Mouse (Mus musculus): ENCODE data around the gene Cfap61.
"Not testable (repeated sequence)": the region's sequence is repeated elsewhere in the genome, so short reads cannot be mapped to it uniquely, and the experiment has no call there.

Cfap61 gene

DNA sequence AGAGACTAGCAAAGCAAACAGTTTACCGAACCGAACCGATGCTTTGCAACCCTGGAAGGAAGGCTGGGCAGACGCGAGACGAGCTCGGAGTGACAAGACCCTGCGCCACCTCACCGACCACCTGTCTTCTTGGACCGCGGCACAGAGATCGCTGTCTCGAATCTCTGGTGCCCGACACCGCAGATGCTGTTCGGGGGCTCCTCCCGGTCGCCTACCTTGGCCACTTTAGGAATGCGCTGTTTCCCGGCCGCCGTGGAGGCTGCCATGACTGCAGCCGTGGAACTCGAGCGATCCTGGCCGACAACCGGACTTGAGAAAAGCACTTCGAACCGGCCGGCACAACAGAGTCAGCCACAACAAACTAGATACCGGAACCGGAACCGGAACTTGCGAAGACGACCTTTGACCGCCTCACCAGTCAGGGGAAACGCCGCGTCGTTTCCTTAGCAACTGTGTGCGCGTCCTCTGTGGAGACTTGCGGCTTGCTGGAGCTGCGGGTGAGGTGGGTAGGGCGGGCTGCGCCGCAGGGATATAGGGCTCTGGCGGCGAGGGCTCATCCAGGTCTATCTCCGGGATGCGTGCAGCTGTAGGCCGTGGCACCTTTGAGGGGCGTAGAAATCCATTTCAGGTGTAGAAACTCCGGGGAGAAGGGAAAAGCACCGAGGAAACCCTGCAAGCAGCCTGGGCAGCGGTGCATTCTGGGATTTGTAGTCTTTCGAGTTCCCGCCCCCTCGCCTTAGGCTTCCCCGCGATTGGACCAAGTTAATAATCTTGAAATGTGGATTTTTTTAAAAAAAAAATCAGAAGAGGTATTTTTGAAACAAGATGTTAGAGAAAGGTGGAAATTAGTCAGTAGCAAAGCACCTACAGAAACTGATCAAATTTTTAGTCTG lies at the start of gene Cfap61, which contains the start of gene Crnkl1:
TSS of gene Cfap61 (plus strand) at position 446 of the 893 bp plus-strand sequence.
TSS of gene Crnkl1 (minus strand) at position 676 of the 893 bp plus-strand sequence.
- DNase-seq (ENCODE audit: extremely low read depth, low read depth, low spot score) = peak; percentile 46

GRCm38 (mm10) chr2:145884913-145885785 lies 49.4 kb upstream of the Cfap61 start:
- DNase-seq (ENCODE audit: extremely low read depth, low read depth, low spot score) = no peak

DNA sequence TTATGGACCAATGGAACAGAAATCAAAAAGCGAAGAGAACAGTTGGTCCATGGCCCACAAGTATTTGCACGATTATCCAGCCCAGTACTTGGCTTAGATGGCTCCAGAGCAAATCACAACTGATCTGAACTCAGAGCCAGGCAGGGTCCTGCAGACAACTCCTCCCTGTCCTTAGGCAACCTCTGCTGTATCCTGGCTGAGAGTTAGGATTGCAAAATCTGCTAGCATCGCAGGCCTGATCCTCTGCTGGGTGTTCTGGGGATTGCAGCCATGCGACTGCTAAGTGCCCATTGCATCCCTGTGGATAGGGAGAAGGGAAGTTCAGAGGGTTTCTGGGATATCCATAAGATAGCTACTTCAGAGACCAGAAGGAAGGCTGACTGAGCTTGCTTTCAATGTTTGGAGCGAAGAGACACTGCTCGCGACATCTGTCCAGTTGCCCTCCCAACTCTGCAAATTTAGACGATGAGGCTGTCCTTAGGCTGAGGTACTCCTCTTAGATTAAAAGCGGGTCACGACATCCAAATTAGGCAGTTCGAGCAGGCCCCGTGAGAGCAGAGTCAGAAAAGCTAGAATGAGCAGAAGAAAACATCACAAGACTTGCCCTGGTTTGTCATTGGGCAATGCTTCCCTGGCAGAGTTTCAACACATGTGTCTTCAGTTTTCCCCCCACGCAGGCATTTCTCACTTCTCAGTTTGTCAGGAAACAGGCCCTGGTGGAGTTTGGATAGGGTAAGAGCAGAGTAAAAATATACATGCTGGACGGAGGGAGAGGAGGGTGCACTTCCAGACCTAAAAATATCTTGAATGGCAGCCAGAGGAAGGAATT lies 46.4 kb upstream of the Cfap61 start:
- peak; percentile 81 for DNase-seq (ENCODE audit: extremely low read depth, low read depth, low spot score)

- no peak for DNase-seq (ENCODE audit: extremely low read depth, low read depth, low spot score)
Observed at GRCm38 (mm10) chr2:145888766-145889480, 45.7 kb upstream of the Cfap61 start.

GRCm38 (mm10) chr2:145890571-145890970 lies 44.0 kb upstream of the Cfap61 start:
- DNase-seq (ENCODE audit: extremely low read depth, low read depth, low spot score) = no peak

DNA sequence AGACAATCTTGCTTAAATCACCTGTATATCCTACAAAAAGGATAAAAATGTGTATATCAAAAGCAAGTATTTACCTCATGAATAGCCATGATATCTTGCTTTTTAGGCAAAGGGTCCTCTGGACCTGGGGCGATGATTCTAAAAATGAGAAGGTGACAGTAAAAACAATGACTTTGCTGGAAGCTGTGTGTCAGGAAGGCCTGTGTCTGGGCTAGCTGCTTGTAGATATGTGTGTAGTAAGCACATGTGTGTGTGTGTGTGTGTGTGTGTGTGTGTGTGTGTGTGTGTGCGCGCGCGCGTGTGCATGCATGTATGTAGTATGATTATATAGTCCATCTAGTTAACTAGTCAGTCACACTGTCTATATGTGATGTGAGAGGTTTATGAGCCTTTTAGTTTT lies 40.8 kb upstream of the Cfap61 start:
- no peak for DNase-seq (ENCODE audit: extremely low read depth, low read depth, low spot score)

- DNase-seq (ENCODE audit: extremely low read depth, low read depth, low spot score) = no peak
Observed at GRCm38 (mm10) chr2:145898106-145898505, 36.5 kb upstream of the Cfap61 start.

- not testable (repeated sequence) for DNase-seq (ENCODE audit: extremely low read depth, low read depth, low spot score)
Observed at GRCm38 (mm10) chr2:145900318-145900717, 34.3 kb upstream of the Cfap61 start.

GRCm38 (mm10) chr2:145901861-145902260 lies 32.7 kb upstream of the Cfap61 start, which contains the start of gene Naa20:
TSS of gene Naa20 (plus strand) at chr2:145902099.
- no peak for DNase-seq (ENCODE audit: extremely low read depth, low read depth, low spot score)

DNA sequence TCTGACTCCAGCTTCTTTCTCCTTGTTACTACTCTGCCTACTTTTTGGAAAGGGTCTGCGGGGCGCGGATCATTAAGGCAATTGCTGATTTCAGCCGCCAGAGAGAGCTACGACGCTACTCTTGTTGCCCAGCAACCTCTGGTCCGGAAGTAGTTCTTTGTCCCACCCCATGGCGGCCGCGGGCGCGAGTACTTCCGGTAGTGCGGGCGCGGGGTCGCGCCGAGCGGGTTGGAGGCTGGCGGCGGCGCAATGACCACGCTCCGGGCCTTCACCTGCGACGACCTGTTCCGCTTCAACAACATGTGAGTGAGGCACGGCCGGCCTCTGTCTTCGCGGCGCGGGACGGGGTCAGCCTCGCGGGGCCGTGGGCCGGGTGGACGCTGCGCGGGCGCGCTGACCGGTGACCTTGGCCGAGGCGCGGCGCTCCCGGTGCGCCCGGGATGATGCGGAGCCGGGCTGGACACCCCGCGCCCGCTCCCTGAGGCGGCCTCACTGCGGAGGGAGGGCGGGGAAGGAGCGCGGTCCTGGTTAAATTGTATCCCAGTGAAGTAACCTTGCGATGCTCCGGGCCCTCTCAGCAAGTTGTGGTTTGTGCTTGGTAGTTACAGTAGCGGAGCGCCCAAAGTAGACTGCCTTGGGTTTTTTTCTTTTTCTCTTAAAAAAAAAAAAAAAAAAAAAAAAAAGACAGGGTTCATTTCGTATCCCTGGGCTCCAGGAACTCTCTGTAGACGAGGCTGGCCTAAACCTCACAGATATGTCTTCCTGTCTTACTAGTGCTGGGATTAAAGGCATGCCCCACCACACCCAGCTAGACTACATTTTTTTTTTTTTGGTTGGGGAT lies 31.3 kb upstream of the Cfap61 start:
- no peak for DNase-seq (ENCODE audit: extremely low read depth, low read depth, low spot score)

DNA sequence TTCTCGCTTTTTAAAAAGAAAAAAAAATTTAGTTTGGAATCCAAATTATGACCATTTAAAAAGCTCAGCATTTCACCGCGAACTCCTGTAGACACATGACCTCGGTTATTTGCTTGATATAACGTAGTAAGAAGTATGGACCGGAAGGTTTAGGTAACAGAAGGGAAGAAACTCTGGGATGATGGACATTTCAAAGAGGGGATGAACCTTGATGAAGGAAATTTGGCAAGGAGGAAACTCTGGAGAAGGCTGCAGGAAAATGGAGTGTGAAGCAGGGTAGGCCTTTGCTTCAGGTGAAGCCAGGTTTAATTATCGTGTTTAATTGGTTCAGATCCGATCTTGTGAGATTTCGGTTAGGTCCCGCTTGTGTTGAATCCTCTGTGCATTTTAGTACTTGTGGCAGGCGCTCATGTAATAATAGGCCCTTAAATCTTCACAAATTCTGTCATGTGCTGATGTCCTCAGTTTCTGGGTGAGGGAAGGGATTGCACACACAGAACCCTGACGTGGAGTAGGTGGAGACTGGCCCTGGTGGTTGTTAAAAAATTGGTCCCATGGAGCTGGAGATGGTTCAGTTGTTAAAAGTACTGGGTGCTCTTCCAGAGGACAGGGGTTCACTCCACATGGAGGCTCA lies 30.5 kb upstream of the Cfap61 start:
- no peak for DNase-seq (ENCODE audit: extremely low read depth, low read depth, low spot score)

DNA sequence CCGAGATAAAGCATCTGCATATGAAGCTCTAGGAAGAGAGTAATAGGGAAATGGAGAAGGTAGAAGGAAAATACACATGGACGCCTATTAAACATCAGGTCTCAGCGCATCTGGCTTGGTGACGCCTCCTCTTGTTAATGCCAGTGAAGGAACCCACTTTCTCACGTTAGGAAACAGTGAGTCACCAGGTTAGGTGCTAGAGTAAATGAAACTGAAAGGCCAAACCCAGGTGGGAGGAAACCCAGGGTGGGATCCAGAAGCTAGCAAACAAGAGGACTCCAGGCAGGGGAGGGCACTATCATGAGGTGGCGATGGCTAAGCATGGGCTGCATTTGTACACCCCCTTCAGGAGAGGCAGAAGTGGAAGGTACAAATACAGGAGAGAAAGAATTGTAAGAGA lies 29.4 kb upstream of the Cfap61 start:
- DNase-seq (ENCODE audit: extremely low read depth, low read depth, low spot score) = no peak

DNA sequence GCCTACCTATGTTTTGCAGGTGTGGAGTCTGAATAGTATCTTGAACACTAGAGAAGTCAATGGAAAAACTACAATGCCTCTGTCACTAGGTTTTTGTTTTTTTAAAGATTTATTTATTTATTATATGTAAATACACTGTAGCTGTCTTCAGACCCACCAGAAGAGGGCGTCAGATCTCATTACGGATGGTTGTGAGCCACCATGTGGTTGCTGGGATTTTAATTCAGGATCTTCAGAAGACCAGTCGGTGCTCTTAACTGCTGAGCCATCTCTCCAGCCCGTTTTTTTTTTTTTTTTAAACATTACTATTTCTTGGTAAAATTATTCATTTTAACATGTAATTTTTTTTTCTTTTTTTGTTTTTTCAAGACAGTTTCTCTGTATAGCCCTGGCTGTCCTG lies 28.7 kb upstream of the Cfap61 start:
- DNase-seq (ENCODE audit: extremely low read depth, low read depth, low spot score) = not testable (repeated sequence)

- no peak for DNase-seq (ENCODE audit: extremely low read depth, low read depth, low spot score)
Observed at GRCm38 (mm10) chr2:145920941-145921650, 13.5 kb upstream of the Cfap61 start.

- no peak for DNase-seq (ENCODE audit: extremely low read depth, low read depth, low spot score)
Observed at GRCm38 (mm10) chr2:145936975-145937374, 2.4 kb downstream of the Cfap61 start.

DNA sequence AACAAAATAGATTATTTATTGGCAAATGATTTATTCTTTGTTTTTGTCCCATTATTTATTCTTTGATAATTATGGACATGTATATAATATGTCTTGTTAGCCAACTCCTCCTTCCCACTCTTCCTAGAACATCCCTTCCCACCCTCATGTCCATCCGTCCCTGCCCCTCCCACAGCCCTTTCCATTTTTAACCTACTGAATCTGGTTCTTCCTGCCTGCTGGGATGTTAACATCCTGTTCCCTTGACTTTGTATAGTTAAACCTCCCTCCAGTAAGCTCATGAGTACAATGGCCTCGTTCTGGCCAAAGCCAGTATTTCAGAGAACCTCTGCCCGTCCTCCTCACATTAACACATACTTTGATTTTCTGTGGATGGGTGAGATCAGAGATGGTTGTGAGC lies 6.8 kb downstream of the Cfap61 start:
- no peak for DNase-seq (ENCODE audit: extremely low read depth, low read depth, low spot score)

DNA sequence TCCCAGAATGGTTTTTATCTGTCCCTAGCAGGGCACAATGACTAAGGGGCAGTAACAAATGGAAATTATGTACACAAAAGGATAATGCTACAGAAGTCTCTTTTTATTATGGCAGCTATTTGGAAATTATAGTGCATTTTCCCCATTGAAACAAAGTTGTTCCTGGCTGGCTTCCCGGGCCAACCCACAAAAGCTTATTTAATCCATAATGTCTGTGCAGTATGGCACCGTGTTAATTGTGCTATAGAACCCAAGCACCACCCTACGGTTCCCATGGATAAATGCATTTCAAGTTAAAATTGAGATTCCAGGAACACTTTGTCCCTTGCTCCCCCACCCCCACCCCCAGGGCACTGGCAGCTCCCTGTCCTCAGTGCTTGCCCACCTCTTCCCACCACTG lies 9.7 kb downstream of the Cfap61 start:
- no peak for DNase-seq (ENCODE audit: extremely low read depth, low read depth, low spot score)

GRCm38 (mm10) chr2:145948402-145948954 lies 13.9 kb downstream of the Cfap61 start:
- DNase-seq (ENCODE audit: extremely low read depth, low read depth, low spot score) = no peak

All from fat pad, adult 2 months (tissue).